Mouse (Mus musculus): ENCODE data around the gene Chn2. TPM values are rescaled to one million over a fixed set of nuclear protein-coding genes. Genes with fewer than 3 reads are reported as not detected.

The Chn2 gene
- total and polyA plus RNA-seq, 3 experiments, result not detected

GRCm38 (mm10) chr6:54130881-54131280 is 91.5 kb downstream of the Chn2 start:
- H3K27me3 ChIP-seq (ENCODE audit: control insufficient read depth in 1 of 2, insufficient read depth in 2 of 2, low read length in 2 of 2), result no peaks in the 10 kb centered on the region
- no peak overlapping the region for H3K27ac ChIP-seq (ENCODE audit: control insufficient read depth, low read depth, low read length)
- H3K79me2 ChIP-seq (ENCODE audit: control insufficient read depth, insufficient read depth, low read length, poor library complexity), result no peaks in the 10 kb centered on the region
- no peaks in the 10 kb centered on the region for H3K9me3 ChIP-seq (replicated peaks; ENCODE audit: insufficient read depth, low read length)
- H3K9ac ChIP-seq (ENCODE audit: control insufficient read depth, low read depth, low read length, poor library complexity, severe bottlenecking), result no peak overlapping the region
- TF ChIP-seq BHLHE40 (IDR thresholded peaks at IDR 0.05; ENCODE audit: borderline replicate concordance, low read depth, low read length) (no peak), MYC (IDR thresholded peaks at IDR 0.05; ENCODE audit: low read depth, low read length) (no peak), RCOR1 (IDR thresholded peaks at IDR 0.05; ENCODE audit: low read depth, low read length) (no peak), EP300 (IDR thresholded peaks at IDR 0.05; ENCODE audit: low read depth in 1 of 2, low read length in 2 of 2) (no peak), ZKSCAN1 (IDR thresholded peaks at IDR 0.05; ENCODE audit: low read depth, low read length) (no peak), POLR2AphosphoS5 (IDR thresholded peaks at IDR 0.05; ENCODE audit: borderline replicate concordance, low read depth, low read length) (no peak), SIN3A (IDR thresholded peaks at IDR 0.05; ENCODE audit: low read length) (no peak), MAZ (IDR thresholded peaks at IDR 0.05; ENCODE audit: low read depth, low read length) (no peak), TAL1 (IDR thresholded peaks at IDR 0.05; ENCODE audit: low read length) (no peak)
- no peaks in the 10 kb centered on the region for H3K36me3 ChIP-seq (ENCODE audit: control insufficient read depth in 1 of 2, insufficient read depth in 2 of 2, low read length in 2 of 2)
- no peak for DNase-seq (ENCODE audit: low read depth, low spot score)
- no peak overlapping the region for H3K4me3 ChIP-seq (ENCODE audit: control insufficient read depth in 1 of 2, insufficient read depth in 1 of 2, low read depth in 2 of 2, low read length in 2 of 2)
- no peaks in the 10 kb centered on the region for H3K4me1 ChIP-seq (ENCODE audit: control insufficient read depth in 1 of 2, insufficient read depth in 2 of 2, low read length in 2 of 2)

GRCm38 (mm10) chr6:54132576-54132975 is 93.2 kb downstream of the Chn2 start:
- H3K27me3 ChIP-seq (ENCODE audit: control insufficient read depth in 1 of 2, insufficient read depth in 2 of 2, low read length in 2 of 2), result no peaks in the 10 kb centered on the region
- DNase-seq (ENCODE audit: low read depth, low spot score), result no peak
- H3K4me3 ChIP-seq (ENCODE audit: control insufficient read depth in 1 of 2, insufficient read depth in 1 of 2, low read depth in 2 of 2, low read length in 2 of 2), result no peak overlapping the region
- no peak overlapping the region for H3K9ac ChIP-seq (ENCODE audit: control insufficient read depth, low read depth, low read length, poor library complexity, severe bottlenecking)
- H3K79me2 ChIP-seq (ENCODE audit: control insufficient read depth, insufficient read depth, low read length, poor library complexity), result no peaks in the 10 kb centered on the region
- H3K27ac ChIP-seq (ENCODE audit: control insufficient read depth, low read depth, low read length), result no peak overlapping the region
- H3K9me3 ChIP-seq (replicated peaks; ENCODE audit: insufficient read depth, low read length), result no peaks in the 10 kb centered on the region
- TF ChIP-seq TAL1 (IDR thresholded peaks at IDR 0.05; ENCODE audit: low read length) (no peak), GABPA (IDR thresholded peaks at IDR 0.05; ENCODE audit: low read depth, low read length) (no peak), TBP (IDR thresholded peaks at IDR 0.05; ENCODE audit: low read depth, low read length) (no peak), CHD2 (IDR thresholded peaks at IDR 0.05; ENCODE audit: low read length) (no peak), SIN3A (IDR thresholded peaks at IDR 0.05; ENCODE audit: low read length) (no peak), MAFK (IDR thresholded peaks at IDR 0.05; ENCODE audit: borderline replicate concordance, low read depth, low read length) (no peak), SMC3 (IDR thresholded peaks at IDR 0.05; ENCODE audit: low read depth, low read length) (no peak), NELFE (IDR thresholded peaks at IDR 0.05; ENCODE audit: low read depth, low read length) (no peak), POLR2AphosphoS2 (IDR thresholded peaks at IDR 0.05; ENCODE audit: low read length) (no peak), BHLHE40 (IDR thresholded peaks at IDR 0.05; ENCODE audit: borderline replicate concordance, low read depth, low read length) (no peak), NRF1 (IDR thresholded peaks at IDR 0.05; ENCODE audit: insufficient read depth, low read depth, low read length, poor library complexity, severe bottlenecking) (no peak), TCF12 (IDR thresholded peaks at IDR 0.05; ENCODE audit: low read depth, low read length) (no peak), KAT2A (conservative IDR thresholded peaks at IDR 0.05; ENCODE audit: low read depth, low read length) (no peak), ZNF384 (IDR thresholded peaks at IDR 0.05; ENCODE audit: low read depth, low read length) (no peak), MYC (IDR thresholded peaks at IDR 0.05; ENCODE audit: low read depth, low read length) (no peak), MXI1 (IDR thresholded peaks at IDR 0.05; ENCODE audit: low read depth, low read length) (no peak)
- no peaks in the 10 kb centered on the region for H3K4me1 ChIP-seq (ENCODE audit: control insufficient read depth in 1 of 2, insufficient read depth in 2 of 2, low read length in 2 of 2)
- H3K36me3 ChIP-seq (ENCODE audit: control insufficient read depth in 1 of 2, insufficient read depth in 2 of 2, low read length in 2 of 2), result no peaks in the 10 kb centered on the region
